Mouse (Mus musculus) limb, embryonic 14.5 days (tissue): ENCODE measurements at regions not wholly inside any gene's neighbourhood (a gene's known extent, or its start where the extent isn't known, plus 50 kb on each side); places are given as distances from the start of the nearest gene placed in this dataset.

Experiments
- ATAC-seq: fragments of 200-750 bp; cut with Nextera tagmentation; 2 replicates; pipeline ENCODE4 v1.8.0; 2017; ENCODE audit warnings: low read depth, moderate number of reproducible peaks, moderate TSS enrichment; ENCODE audit not compliant: low FRiP score
- DNase-seq: peaks from one replicate; pipeline ENCODE4 v3.0.0-alpha.2; 2015; ENCODE audit warnings: low spot score
- H3K27ac ChIP-seq: fragments of 300-500 bp; sonication (generic); replicated peaks from 2 replicates; pipeline ENCODE4 v1.5.1; 2014; ENCODE audit warnings: low read depth, mild to moderate bottlenecking, low read length, moderate library complexity, mixed read lengths
- H3K27me3 ChIP-seq: fragments of 300-500 bp; sonication (generic); 2 replicates; pipeline ENCODE4 v1.6.1; 2014; ENCODE audit warnings: low read length, mixed read lengths; ENCODE audit not compliant: control insufficient read depth, insufficient read depth
- H3K36me3 ChIP-seq: fragments of 300-500 bp; sonication (generic); 2 replicates; pipeline ENCODE4 v1.6.1; 2014; ENCODE audit warnings: mild to moderate bottlenecking, low read length, moderate library complexity, mixed read lengths; ENCODE audit not compliant: control insufficient read depth, insufficient read depth
- H3K4me1 ChIP-seq: fragments of 300-500 bp; sonication (generic); 2 replicates; pipeline ENCODE4 v1.6.1; 2014; ENCODE audit warnings: antibody characterized with exemption, low read length, mixed read lengths; ENCODE audit not compliant: control insufficient read depth, insufficient read depth
- H3K4me2 ChIP-seq: fragments of 300-500 bp; sonication (generic); replicated peaks from 2 replicates; pipeline ENCODE4 v1.6.1; 2014; ENCODE audit warnings: low read depth, mild to moderate bottlenecking, low read length, moderate library complexity; ENCODE audit not compliant: severe bottlenecking
- H3K4me3 ChIP-seq: fragments of 300-500 bp; sonication (generic); replicated peaks from 2 replicates; pipeline ENCODE4 v1.5.1; 2014; ENCODE audit warnings: low read length
- H3K9ac ChIP-seq: fragments of 300-500 bp; sonication (generic); 2 replicates; pipeline ENCODE4 v1.6.1; 2014; ENCODE audit warnings: mild to moderate bottlenecking, low read depth, low read length, moderate library complexity; ENCODE audit not compliant: severe bottlenecking
- H3K9me3 ChIP-seq: fragments of 300-500 bp; sonication (generic); 2 replicates; pipeline ENCODE4 v1.6.1; 2016; ENCODE audit warnings: low read length; ENCODE audit not compliant: control insufficient read depth
- POLR2A ChIP-seq: fragments of 200-500 bp; IDR thresholded peaks from 2 replicates; pipeline ENCODE4 v1.8.0; 2012; ENCODE audit warnings: inconsistent platforms, mild to moderate bottlenecking, moderate library complexity, borderline replicate concordance; ENCODE audit not compliant: insufficient read depth, insufficient read length; ENCODE audit errors: extremely low read depth
- WGBS: fragments of 180-500 bp; shearing (Covaris S2); extraction: QIAGEN DNeasy Blood & Tissue Kit; methylation state at CpG from one replicate; pipeline ENCODE4 v1.1.7; 2014; 5-methylcytosine and 5-hydroxymethylcytosine counted together

DNA sequence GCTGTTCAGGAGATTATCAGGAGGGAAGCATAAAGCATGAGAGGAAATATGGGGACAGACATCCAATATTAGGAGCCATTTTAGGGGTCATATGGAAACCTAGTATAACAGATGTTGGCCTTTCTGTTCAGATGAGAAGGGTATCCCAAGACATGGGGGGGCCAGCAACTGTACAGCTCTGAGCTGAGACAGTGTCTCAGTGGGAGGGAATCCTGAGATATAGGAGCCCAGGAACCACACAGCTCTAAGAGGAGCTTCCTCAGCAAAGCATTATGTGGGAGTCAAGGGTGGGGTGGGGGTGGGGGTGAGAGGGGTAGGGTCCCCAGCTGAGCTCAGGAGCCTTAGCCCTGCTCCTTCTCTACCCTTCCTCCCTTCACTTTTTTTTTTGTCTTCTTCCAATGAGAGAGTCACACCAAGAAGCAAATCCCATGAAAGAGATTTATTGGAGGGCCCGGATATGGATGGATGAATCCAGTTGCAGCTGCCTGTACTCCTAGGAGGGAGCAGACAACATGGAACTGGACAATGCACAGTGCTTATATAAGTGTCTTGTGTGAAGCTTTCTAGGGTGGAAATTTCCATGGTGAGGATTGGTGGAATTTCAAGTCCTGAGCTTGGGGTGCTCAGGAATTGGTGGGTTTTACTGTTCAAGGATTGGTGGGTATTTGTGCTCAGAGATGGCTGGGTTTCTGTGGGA is 417.1 kb downstream of the Lrriq3 start:
- DNase-seq (no peak), ATAC-seq (no peak)
- 79% methylated on average over 1 of the region's 1 CpGs for WGBS
- no peak overlapping the region for H3K27ac ChIP-seq
- no peak overlapping the region for H3K4me3 ChIP-seq
- no peak overlapping the region for H3K9ac ChIP-seq
- TF ChIP-seq POLR2A, result no peak
- H3K4me1 ChIP-seq, result no peaks in the 10 kb centered on the region
- no peak overlapping the region for H3K4me2 ChIP-seq
- H3K36me3 ChIP-seq, result no peaks in the 10 kb centered on the region
- no peaks in the 10 kb centered on the region for H3K9me3 ChIP-seq
- no peaks in the 10 kb centered on the region for H3K27me3 ChIP-seq

DNA sequence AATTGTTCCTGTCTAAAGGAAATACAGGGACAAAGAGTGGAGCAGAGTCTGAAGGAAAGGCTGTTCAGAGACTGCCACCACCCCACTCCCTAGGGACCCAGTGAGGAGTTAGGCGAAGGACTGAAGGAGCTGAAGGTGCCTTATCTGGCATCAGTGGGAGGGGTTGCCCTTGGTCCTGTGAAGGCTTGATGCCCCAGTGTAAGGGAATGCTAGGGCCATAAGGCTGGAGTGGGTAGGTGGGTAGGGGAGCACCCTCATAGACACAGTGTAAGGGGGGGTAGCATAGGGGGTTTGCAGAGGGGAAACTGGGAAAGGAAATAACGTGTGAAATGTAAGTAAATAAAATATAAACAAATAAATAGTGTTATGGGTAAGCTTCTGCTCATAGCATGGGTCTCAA is 420.7 kb downstream of the Lrriq3 start:
- H3K4me1 ChIP-seq, result no peaks in the 10 kb centered on the region
- no peak for ATAC-seq
- no peaks in the 10 kb centered on the region for H3K9me3 ChIP-seq
- DNase-seq, result no peak
- H3K4me3 ChIP-seq, result no peak overlapping the region
- no peaks in the 10 kb centered on the region for H3K36me3 ChIP-seq
- H3K4me2 ChIP-seq, result no peak overlapping the region
- no peak overlapping the region for H3K27ac ChIP-seq
- TF ChIP-seq POLR2A, result no peak
- H3K27me3 ChIP-seq, result no peaks in the 10 kb centered on the region
- 77% methylated on average over 2 of the region's 2 CpGs for WGBS
- H3K9ac ChIP-seq, result no peak overlapping the region

DNA sequence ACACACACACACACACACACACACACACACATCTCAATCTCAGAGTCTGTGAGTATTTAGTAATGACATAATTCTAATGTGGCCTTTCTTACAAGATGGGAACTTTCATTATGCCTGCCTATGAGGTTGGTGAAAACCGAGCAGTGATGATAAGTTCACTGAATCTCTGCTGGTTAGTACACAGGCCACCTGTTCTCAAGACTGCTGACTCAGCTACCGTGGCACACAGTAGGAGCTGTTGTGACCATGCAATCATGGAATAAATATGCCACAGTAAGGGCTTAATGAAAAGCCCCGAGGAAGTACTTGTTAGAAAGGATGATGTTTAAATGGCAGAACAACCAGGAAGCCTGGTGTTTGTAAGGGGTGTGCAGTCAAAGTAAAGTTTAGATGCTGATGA is 436.1 kb downstream of the Lrriq3 start:
- H3K4me2 ChIP-seq, result no peak overlapping the region

DNA sequence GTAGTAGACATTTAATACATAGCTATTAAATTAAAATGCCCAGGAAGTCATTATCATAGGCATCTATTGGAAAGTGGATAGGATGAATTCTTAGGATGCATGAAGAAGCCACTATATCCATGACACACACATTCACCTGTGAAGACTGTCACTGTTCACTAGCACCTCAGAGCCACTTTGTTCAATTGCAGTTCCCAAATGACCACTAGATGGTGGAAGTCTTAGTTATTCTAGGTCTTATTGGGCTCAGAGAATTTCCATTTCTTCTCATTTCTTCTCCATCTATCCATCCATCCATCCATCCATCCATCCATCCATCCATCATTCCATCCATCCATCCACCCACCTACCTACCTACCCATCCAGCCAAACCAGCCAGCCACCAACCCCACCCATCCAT is 437.6 kb downstream of the Lrriq3 start:
- no peak for TF ChIP-seq POLR2A
- Histone ChIP-seq H3K4me1 (no peaks in the 10 kb centered on the region), H3K9me3 (no peaks in the 10 kb centered on the region), H3K4me3 (no peak overlapping the region), H3K9ac (no peak overlapping the region), H3K4me2 (no peak overlapping the region), H3K27ac (no peak overlapping the region), H3K27me3 (no peaks in the 10 kb centered on the region), H3K36me3 (no peaks in the 10 kb centered on the region)
- ATAC-seq (no peak), DNase-seq (no peak)

More for the DNA sequence above, 436.1 kb downstream of the Lrriq3 start:
- ATAC-seq (no peak), DNase-seq (no peak)
- Histone ChIP-seq H3K27me3 (no peaks in the 10 kb centered on the region), H3K9ac (no peak overlapping the region), H3K4me3 (no peak overlapping the region), H3K36me3 (no peaks in the 10 kb centered on the region), H3K9me3 (no peaks in the 10 kb centered on the region), H3K27ac (no peak overlapping the region), H3K4me1 (no peaks in the 10 kb centered on the region)
- no peak for TF ChIP-seq POLR2A
- WGBS, result 84% methylated on average over 3 of the region's 3 CpGs

DNA sequence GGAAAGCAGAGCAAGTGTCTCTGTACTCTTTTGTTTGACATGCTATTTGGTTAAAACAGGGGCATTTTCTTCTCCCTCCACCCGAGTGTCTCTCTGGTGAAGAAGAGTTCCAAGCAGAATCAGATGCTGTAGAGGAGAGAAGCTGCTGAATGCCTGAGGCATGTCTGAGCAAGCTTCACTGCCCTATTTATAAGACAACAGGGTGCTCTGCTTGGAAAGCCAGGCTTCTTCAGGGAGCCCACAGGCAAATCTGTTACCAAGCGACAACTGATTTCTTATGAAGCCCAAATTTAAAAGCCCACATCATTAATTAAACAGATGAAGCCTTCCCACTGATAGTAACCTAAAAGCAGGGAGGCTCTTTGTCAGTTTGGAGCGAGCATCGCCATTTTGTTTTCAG is 438.8 kb downstream of the Lrriq3 start:
- DNase-seq, result no peak
- Histone ChIP-seq H3K9ac (no peak overlapping the region), H3K4me2 (no peak overlapping the region), H3K9me3 (no peaks in the 10 kb centered on the region), H3K4me1 (no peaks in the 10 kb centered on the region), H3K36me3 (no peaks in the 10 kb centered on the region), H3K27me3 (no peaks in the 10 kb centered on the region), H3K27ac (no peak overlapping the region), H3K4me3 (no peak overlapping the region)
- no peak for TF ChIP-seq POLR2A
- WGBS, result 79% methylated on average over 4 of the region's 4 CpGs
- ATAC-seq, result no peak

DNA sequence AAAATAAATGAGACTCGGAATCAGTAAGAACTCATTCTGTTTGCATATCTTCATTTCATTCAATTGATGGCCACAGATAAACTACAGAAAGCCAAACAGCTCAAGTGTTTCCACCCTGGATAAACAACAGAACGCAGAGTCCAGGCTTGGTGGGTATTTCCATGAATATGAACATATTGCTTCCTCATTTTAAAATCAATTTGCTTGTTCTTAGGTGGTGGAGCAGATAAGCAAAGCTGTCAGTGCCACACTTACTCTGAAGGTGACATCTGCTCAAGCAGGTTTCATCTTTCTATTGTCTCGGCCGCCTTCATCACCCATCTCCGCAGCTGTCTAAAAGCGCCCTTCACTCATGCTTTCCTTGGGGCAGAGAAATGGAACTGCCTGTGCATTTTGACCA is 455.0 kb downstream of the Lrriq3 start:
- no peak overlapping the region for H3K4me2 ChIP-seq
- no peak for TF ChIP-seq POLR2A
- no peaks in the 10 kb centered on the region for H3K36me3 ChIP-seq
- H3K9ac ChIP-seq, result no peak overlapping the region
- no peaks in the 10 kb centered on the region for H3K9me3 ChIP-seq
- H3K4me3 ChIP-seq, result no peak overlapping the region
- no peaks in the 10 kb centered on the region for H3K4me1 ChIP-seq
- DNase-seq (no peak), ATAC-seq (no peak)
- WGBS, result 85% methylated on average over 6 of the region's 6 CpGs
- H3K27me3 ChIP-seq, result no peaks in the 10 kb centered on the region
- no peak overlapping the region for H3K27ac ChIP-seq
